Comparison of ENCODE assay signal across 8 mouse cellular contexts in the genomic region with DNA sequence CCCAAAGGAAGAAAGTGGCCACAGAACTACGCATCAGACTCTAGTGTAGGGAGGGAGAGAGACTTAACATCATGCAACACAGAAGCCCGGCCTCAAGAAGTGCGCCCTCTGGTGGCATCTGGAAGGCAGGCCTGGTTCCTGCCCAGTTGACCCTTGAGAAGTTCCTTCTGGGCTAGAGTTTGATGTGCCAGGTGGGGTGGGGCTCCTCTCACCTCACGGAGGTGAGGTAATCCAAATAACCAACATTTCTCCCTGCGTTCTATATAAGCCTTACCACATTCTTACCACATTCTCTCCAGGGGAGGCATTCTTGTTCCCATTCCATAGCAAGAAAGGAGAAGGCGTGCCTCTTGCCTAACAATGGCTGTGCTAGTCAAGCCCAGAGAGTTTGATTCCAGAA. TPM values are rescaled to one million over a fixed set of nuclear protein-coding genes. Genes with fewer than 3 reads are reported as not detected.
DNase-seq lines count a peak whose midpoint lies in the region; ATAC-seq lines count a peak whose summit lies in the region.

No protein-coding gene starts in this region.

- no peaks in the 10 kb centered on the region for H3K9me3 ChIP-seq in liver, embryonic 16.5 days (replicated peaks; ENCODE audit: control insufficient read depth, low read length)

- peak; percentile 35; the same call in 1 of the 2 replicates for ATAC-seq in liver, embryonic 16.5 days (ENCODE audit: low read depth)

- no peaks in the 10 kb centered on the region for H3K36me3 ChIP-seq in liver, embryonic 16.5 days (ENCODE audit: control insufficient read depth, insufficient read depth)

- H3K4me2 ChIP-seq in liver, embryonic 16.5 days (ENCODE audit: low read depth, low read length), result no peak overlapping the region

- H3K27me3 ChIP-seq in liver, embryonic 16.5 days (ENCODE audit: control insufficient read depth, insufficient read depth, low read depth, low read length), result no peaks in the 10 kb centered on the region; the same call in 1 of the 2 replicates

- WGBS in liver, embryonic 16.5 days (ENCODE audit: insufficient replicate concordance), result 19% methylated on average over 6 of the region's 6 CpGs

- H3K27ac ChIP-seq in liver, embryonic 16.5 days (ENCODE audit: low read length), result no peak overlapping the region

- DNase-seq in A20 (ENCODE audit: low read depth, low spot score), result peak; percentile 77
- peak; percentile 65 to 76 for DNase-seq in CD8-positive naive resting alpha-beta T cell, adult 2 months (ENCODE audit: low read depth in 2 of 2, low spot score in 2 of 2)
- DNase-seq in c-Kit-positive CD71-negative TER-119-negative erythroid progenitor cells, embryonic 14.5 days (ENCODE audit: low read depth), result peak; percentile 72
- peak; percentile 75 for DNase-seq in forelimb bud, embryonic 11.5 days (ENCODE audit: low read depth, low spot score)
- peak; percentile 68 to 86 for DNase-seq in kidney, adult 8-10 months
- peak; percentile 86 for DNase-seq in retina, embryonic 14.5 days (ENCODE audit: low spot score)
- peak; percentile 57 to 78 for DNase-seq in urinary bladder, postnatal 36 days (ENCODE audit: low spot score in 2 of 2)

- H3K9ac ChIP-seq in liver, embryonic 16.5 days (ENCODE audit: low read depth, low read length), result no peak overlapping the region

- no peak overlapping the region for H3K4me3 ChIP-seq in liver, embryonic 16.5 days (ENCODE audit: low read depth, low read length)

- peaks cover 7% of the 10 kb centered on the region for H3K4me1 ChIP-seq in liver, embryonic 16.5 days (ENCODE audit: control insufficient read depth, low read depth, low read length)

RNA-seq across cellular contexts. Expression of a gene that starts 12.7 kb away (rescaled TPM):
- 360 and 407 TPM in 2 replicates for polyA plus RNA-seq in liver, embryonic 16.5 days (2015; fragmentation: Nextera tagmentation; extraction: Ambion mirVana)

RNA-seq across cellular contexts. Expression of a gene that starts 15.6 kb away (rescaled TPM):
- 8.4 and 8.8 TPM in 2 replicates for polyA plus RNA-seq in liver, embryonic 16.5 days (2015; fragmentation: Nextera tagmentation; extraction: Ambion mirVana)

RNA-seq across cellular contexts. Expression of a gene that starts 29.9 kb away (rescaled TPM):
- polyA plus RNA-seq in liver, embryonic 16.5 days (2015; fragmentation: Nextera tagmentation; extraction: Ambion mirVana), result 13.7 and 16.5 TPM in 2 replicates

RNA-seq across cellular contexts. Expression of a gene that starts 54.3 kb away (rescaled TPM):
- polyA plus RNA-seq in liver, embryonic 16.5 days (2015; fragmentation: Nextera tagmentation; extraction: Ambion mirVana), result 36.2 and 36.4 TPM in 2 replicates
